Mouse (Mus musculus) heart, postnatal 0 days (tissue): ENCODE measurements around the gene Abca7. TPM values are rescaled to one million over a fixed set of nuclear protein-coding genes. Genes with fewer than 3 reads are reported as not detected.
"Not testable (repeated sequence)": the region's sequence is repeated elsewhere in the genome, so short reads cannot be mapped to it uniquely, and the experiment has no call there.

Source experiments
- ATAC-seq: fragments of 200-750 bp; cut with Nextera tagmentation; 2 replicates; pipeline ENCODE4 v1.8.0; 2017; ENCODE audit warnings: low read depth, moderate number of reproducible peaks, moderate library complexity; ENCODE audit not compliant: insufficient read depth
- DNase-seq: peaks from one replicate; pipeline ENCODE4 v3.0.0-alpha.2; 2016; ENCODE audit warnings: low spot score
- H3K27ac ChIP-seq: fragments of 300-500 bp; sonication (generic); 2 replicates; pipeline ENCODE4 v1.5.1; 2014; ENCODE audit warnings: low read depth, mild to moderate bottlenecking
- H3K27me3 ChIP-seq: fragments of 300-500 bp; sonication (generic); 2 replicates; pipeline ENCODE4 v1.6.1; 2014; ENCODE audit warnings: low read length, mixed read lengths; ENCODE audit not compliant: control insufficient read depth, insufficient read depth
- H3K36me3 ChIP-seq: fragments of 300-500 bp; sonication (generic); replicated peaks from 2 replicates; pipeline ENCODE4 v1.6.1; 2014; ENCODE audit warnings: low read length, mixed read lengths; ENCODE audit not compliant: control insufficient read depth, insufficient read depth
- H3K4me1 ChIP-seq: fragments of 300-500 bp; sonication (generic); 2 replicates; pipeline ENCODE4 v1.6.1; 2014; ENCODE audit warnings: antibody characterized with exemption; ENCODE audit not compliant: control insufficient read depth, insufficient read depth
- H3K4me2 ChIP-seq: fragments of 300-500 bp; sonication (generic); 2 replicates; pipeline ENCODE4 v1.6.1; 2014; ENCODE audit warnings: low read depth, mild to moderate bottlenecking, low read length, moderate library complexity
- H3K4me3 ChIP-seq: fragments of 300-500 bp; sonication (generic); 2 replicates; pipeline ENCODE4 v1.5.1; 2014; ENCODE audit warnings: low read depth, low read length
- H3K9ac ChIP-seq: fragments of 300-500 bp; sonication (generic); replicated peaks from 2 replicates; pipeline ENCODE4 v1.6.1; 2014; ENCODE audit warnings: low read depth, low read length, mixed read lengths
- H3K9me3 ChIP-seq: fragments of 300-500 bp; sonication (generic); replicated peaks from 2 replicates; pipeline ENCODE4 v1.6.1; 2016; ENCODE audit warnings: low read length; ENCODE audit not compliant: control insufficient read depth
- CTCF ChIP-seq: IDR thresholded peaks from 2 replicates; pipeline ENCODE4 v1.5.1; 2016; ENCODE audit warnings: antibody characterized with exemption, control low read depth, low read depth
- EP300 ChIP-seq: IDR thresholded peaks from 2 replicates; pipeline ENCODE4 v1.6.1; 2016; ENCODE audit warnings: antibody characterized with exemption, low read depth
- WGBS: fragments of 180-500 bp; shearing (Covaris S2); extraction: QIAGEN DNeasy Blood & Tissue Kit; methylation state at CpG from one replicate; pipeline ENCODE4 v1.1.7; 2014; 5-methylcytosine and 5-hydroxymethylcytosine counted together
- polyA plus RNA-seq: library from polyadenylated mRNA; unstranded; fragments of >200 nt; fragmentation: Nextera tagmentation; extraction: Ambion mirVana; gene quantifications from 2 replicates; pipeline ENCODE4 v1.2.1, GENCODE M21; 2015
- total RNA-seq: library from RNA; depleted of rRNA; stranded (reverse); fragments of >200 nt; gene quantifications from 2 replicates; pipeline ENCODE4 v1.2.3, GENCODE M21; 2014; ENCODE audit warnings: low replicate concordance

Gene Abca7
- total and polyA plus RNA-seq, 2 experiments from 2014 or later: 1.9 to 11.4 TPM

DNA sequence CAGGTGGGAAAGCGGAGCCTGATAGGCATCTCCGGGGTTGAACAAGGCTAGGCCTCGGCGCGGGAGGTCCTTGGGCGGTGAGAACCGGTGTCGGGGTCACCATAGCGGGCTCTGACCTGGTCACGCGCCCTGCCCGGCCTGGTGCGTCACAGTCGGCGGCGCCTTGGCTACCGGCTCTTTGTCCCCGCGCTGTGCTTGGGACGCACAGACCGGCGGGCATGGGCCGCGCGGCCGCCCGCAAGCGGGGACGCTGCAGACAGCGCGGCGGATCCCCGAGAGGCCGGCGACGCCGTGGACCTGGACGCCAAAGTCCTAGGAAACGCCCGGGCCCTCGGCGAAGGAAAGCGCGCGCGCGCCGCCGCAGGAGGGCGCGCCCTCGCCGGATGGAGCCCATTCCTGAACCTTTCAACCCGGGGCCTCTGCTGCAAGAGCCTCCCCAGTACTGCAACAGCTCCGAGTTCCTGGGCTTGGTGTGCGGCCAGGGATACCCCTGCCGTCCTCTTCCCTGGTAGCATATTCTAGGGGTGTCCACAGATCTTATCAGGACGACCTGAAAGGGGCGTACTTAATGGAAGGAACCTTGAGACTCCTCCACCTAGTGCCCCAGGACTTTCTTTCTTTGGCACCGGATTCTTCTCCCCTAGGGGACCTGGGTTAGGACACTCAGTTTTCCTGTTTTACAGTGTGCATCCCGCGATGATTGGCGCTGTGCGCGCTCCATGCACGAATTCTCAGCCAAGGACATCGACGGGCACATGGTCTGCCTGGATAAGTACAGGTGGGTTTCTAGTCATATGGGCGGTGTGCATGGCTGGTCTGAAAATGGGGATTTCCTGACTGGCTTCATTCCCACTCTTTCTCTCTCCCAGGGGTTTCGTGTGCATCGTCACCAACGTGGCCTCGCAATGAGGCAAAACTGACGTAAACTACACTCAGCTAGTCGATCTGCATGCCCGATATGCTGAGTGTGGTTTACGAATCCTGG is 57.8 kb downstream of the Abca7 start:
- peak overlapping the region; percentile 89 for H3K4me3 ChIP-seq
- peak; percentile 71 for DNase-seq
- peak overlapping the region; percentile 91 for H3K4me2 ChIP-seq
- no peak for TF ChIP-seq EP300
- TF ChIP-seq CTCF: peak; percentile 26
- H3K9ac ChIP-seq: peak overlapping the region; percentile 97
- H3K36me3 ChIP-seq: peaks cover 35% of the 10 kb centered on the region
- WGBS: under 1% methylated on average over 77 of the region's 77 CpGs
- H3K4me1 ChIP-seq: peaks cover 18% of the 10 kb centered on the region
- H3K9me3 ChIP-seq: no peaks in the 10 kb centered on the region
- H3K27ac ChIP-seq: peak overlapping the region; percentile 99
- peak; percentile 51 for ATAC-seq
- H3K27me3 ChIP-seq: no peaks in the 10 kb centered on the region

DNA sequence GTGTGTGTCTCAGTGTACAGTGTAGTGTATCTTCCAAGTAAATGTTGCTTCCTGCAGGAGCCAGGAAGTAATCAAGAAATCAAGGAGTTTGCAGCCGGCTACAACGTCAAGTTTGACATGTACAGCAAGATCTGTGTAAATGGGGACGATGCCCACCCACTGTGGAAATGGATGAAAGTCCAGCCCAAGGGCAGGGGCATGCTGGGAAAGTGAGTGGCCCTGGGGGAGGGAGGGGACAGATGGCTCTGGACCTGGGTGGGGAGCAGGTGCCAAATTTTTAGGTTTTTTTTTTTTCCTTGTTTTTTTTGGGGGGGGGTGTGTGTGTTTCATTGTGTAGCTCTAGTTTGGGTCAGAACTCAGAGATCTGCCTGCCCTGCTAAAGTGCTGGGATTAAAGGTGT is 58.6 kb downstream of the Abca7 start:
- peaks cover 43% of the 10 kb centered on the region for H3K36me3 ChIP-seq
- WGBS: 13% methylated on average over 3 of the region's 3 CpGs
- H3K9me3 ChIP-seq, ATAC-seq, DNase-seq, H3K27me3 ChIP-seq: not testable (repeated sequence)
- H3K9ac ChIP-seq: peak overlapping the region; percentile 97; the same call in 1 of the 2 replicates
- H3K4me1 ChIP-seq: peaks cover 18% of the 10 kb centered on the region
- peak overlapping the region; percentile 91 for H3K4me2 ChIP-seq
- H3K4me3 ChIP-seq: peak overlapping the region; percentile 89
- H3K27ac ChIP-seq: 0 out of 2 replicates have a peak overlapping the region, but pooled peaks have one; percentile 99

DNA sequence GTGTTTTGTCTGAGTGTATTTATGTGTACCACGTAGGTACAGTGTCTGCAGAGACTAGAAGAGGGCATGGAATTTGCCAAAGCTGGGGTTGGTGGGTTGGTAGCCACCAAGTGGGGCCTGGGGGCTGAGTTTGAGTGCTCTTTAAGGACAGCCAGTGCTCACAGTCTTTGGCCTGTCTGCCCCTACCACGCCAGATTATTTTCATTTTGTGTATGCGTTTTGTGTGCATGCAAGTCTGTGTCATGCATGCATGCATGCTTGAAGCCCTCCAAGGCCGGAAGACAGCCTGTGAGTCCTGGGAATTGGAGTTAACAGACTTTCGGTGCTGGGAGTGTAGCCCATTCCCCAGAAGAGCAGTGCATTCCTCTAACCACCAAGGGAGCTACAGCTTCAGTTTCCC is 59.1 kb downstream of the Abca7 start:
- Histone ChIP-seq H3K36me3 (peaks cover 47% of the 10 kb centered on the region), H3K4me1 (peaks cover 18% of the 10 kb centered on the region)
- 70% methylated on average over 5 of the region's 5 CpGs for WGBS

DNA sequence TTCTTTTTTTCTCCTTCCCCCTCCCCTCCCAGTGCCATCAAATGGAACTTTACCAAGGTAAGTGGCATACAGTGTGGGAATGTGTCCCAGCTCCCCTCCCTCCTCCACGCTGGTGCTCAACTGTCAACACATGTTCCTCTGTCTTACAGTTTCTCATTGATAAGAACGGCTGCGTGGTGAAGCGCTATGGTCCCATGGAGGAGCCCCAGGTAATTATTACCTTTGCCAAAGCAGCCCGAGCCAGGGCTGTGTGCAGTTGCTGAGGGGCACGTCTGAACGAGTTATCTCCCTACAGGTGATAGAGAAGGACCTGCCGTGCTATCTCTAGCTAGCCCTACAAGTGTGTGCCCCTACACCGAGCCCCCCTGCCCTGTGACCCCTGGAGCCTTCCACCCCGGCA is 59.6 kb downstream of the Abca7 start:
- Histone ChIP-seq H3K36me3 (peaks cover 53% of the 10 kb centered on the region), H3K4me2 (no peak overlapping the region), H3K4me1 (peaks cover 18% of the 10 kb centered on the region), H3K9ac (no peak overlapping the region), H3K27me3 (no peaks in the 10 kb centered on the region), H3K27ac (no peak overlapping the region), H3K4me3 (no peak overlapping the region), H3K9me3 (no peaks in the 10 kb centered on the region)
- ATAC-seq (no peak), DNase-seq (no peak)
- 53% methylated on average over 9 of the region's 10 CpGs for WGBS
- no peak for TF ChIP-seq EP300
- TF ChIP-seq CTCF: no peak

More for the DNA sequence above, 59.1 kb downstream of the Abca7 start:
- H3K4me2 ChIP-seq: peak overlapping the region; percentile 91
- no peaks in the 10 kb centered on the region for H3K27me3 ChIP-seq
- H3K9ac ChIP-seq: 0 out of 2 replicates have a peak overlapping the region, but pooled peaks have one; percentile 97
- no peaks in the 10 kb centered on the region for H3K9me3 ChIP-seq
- no peak for TF ChIP-seq CTCF
- TF ChIP-seq EP300: no peak
- DNase-seq (no peak), ATAC-seq (no peak)
- H3K4me3 ChIP-seq: peak overlapping the region; percentile 89; the same call in 1 of the 2 replicates
- H3K27ac ChIP-seq: no peak overlapping the region

DNA sequence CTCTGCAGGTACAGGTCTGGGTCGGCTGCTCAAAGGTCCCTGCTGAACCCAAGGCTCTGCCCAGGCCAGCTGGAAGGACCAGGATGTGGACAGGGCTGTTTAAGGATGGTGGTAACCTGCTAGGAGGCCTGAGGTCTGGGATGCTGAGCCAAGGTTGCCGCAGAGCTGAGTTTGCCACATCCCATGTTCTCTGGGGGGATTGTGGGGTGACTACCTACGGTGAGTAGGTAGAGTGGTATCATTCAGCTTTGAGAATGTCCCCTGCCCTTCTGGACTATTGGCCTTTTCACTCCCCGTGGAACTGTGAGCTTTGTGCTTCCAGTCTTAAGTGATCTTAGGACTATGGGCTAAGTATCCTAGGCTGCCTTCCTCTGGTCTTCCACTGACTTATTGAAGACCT is 60.2 kb downstream of the Abca7 start:
- Histone ChIP-seq H3K36me3 (peaks cover 59% of the 10 kb centered on the region), H3K9ac (no peak overlapping the region), H3K4me2 (no peak overlapping the region), H3K4me3 (no peak overlapping the region), H3K9me3 (no peaks in the 10 kb centered on the region), H3K27me3 (no peaks in the 10 kb centered on the region), H3K4me1 (peaks cover 18% of the 10 kb centered on the region), H3K27ac (no peak overlapping the region)
- ATAC-seq (no peak), DNase-seq (no peak)
- 87% methylated on average over 4 of the region's 4 CpGs for WGBS
- no peak for TF ChIP-seq EP300
- TF ChIP-seq CTCF: no peak
